Mouse (Mus musculus): Measurements from ENCODE around the gene Hist1h2bn. TPM values are rescaled to one million over a fixed set of nuclear protein-coding genes. Genes with fewer than 3 reads are reported as not detected.
"Not testable (repeated sequence)": the region's sequence is repeated elsewhere in the genome, so short reads cannot be mapped to it uniquely, and the experiment has no call there.

Gene Hist1h2bn
- polyA plus RNA-seq, 1 experiment from 2014 or later, result 2.2 TPM

DNA sequence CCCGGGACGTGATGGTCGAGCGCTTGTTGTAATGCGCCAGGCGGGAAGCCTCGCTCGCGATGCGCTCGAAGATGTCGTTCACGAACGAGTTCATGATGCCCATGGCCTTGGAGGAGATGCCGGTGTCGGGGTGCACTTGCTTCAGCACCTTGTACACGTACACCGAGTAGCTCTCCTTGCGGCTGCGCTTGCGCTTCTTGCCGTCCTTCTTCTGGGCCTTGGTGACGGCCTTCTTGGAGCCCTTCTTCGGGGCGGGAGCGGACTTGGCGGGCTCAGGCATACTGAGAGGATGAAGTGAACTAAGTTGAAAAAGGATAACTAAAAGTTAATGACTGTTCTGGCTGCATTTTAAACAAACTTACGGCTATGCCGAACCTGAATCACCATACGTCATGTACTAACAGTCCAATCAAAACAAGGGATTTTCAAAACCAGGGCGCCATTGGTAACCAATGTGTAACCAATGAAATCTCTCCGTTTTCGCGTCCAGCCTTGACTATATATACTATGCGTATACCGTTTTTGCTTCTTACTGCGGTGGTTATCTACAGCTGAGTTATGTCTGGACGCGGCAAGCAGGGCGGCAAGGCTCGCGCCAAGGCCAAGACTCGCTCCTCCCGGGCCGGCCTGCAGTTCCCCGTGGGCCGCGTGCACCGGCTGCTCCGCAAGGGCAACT lies 37.9 kb upstream of the Hist1h2bn start, which contains the start of the genes Hist1h2bl and Hist1h2ai:
Gene Hist1h2bl, minus strand, starts transcription at position 280 of the 676 bp plus-strand sequence.
Gene Hist1h2ai, plus strand, starts transcription at position 559 of the 676 bp plus-strand sequence.
- under 1% methylated on average over 23 of the region's 50 CpGs for WGBS
- not testable (repeated sequence) for H3K27me3 ChIP-seq (ENCODE audit: control insufficient read depth, insufficient read depth, low read length); H3K36me3 ChIP-seq (ENCODE audit: control insufficient read depth, insufficient read depth, low read length); H3K9me3 ChIP-seq (ENCODE audit: control insufficient read depth, low read length); H3K4me1 ChIP-seq (replicated peaks; ENCODE audit: control insufficient read depth, insufficient read depth, low read length)
- H3K4me3 ChIP-seq (ENCODE audit: low read depth, low read length), result peak within 1 kb of the TSS; percentile 47
- H3K9ac ChIP-seq (ENCODE audit: low read depth, low read length), result peak within 1 kb of the TSS; percentile 77
- peak within 1 kb of the TSS; percentile 93 for H3K27ac ChIP-seq (ENCODE audit: low read depth, low read length)
- DNase-seq (ENCODE audit: low spot score) (peak; percentile 86), ATAC-seq (ENCODE audit: low FRiP score) (peak; percentile 95)
- peak within 1 kb of the TSS; percentile 87 for H3K4me2 ChIP-seq (replicated peaks; ENCODE audit: low read depth, low read length)

DNA sequence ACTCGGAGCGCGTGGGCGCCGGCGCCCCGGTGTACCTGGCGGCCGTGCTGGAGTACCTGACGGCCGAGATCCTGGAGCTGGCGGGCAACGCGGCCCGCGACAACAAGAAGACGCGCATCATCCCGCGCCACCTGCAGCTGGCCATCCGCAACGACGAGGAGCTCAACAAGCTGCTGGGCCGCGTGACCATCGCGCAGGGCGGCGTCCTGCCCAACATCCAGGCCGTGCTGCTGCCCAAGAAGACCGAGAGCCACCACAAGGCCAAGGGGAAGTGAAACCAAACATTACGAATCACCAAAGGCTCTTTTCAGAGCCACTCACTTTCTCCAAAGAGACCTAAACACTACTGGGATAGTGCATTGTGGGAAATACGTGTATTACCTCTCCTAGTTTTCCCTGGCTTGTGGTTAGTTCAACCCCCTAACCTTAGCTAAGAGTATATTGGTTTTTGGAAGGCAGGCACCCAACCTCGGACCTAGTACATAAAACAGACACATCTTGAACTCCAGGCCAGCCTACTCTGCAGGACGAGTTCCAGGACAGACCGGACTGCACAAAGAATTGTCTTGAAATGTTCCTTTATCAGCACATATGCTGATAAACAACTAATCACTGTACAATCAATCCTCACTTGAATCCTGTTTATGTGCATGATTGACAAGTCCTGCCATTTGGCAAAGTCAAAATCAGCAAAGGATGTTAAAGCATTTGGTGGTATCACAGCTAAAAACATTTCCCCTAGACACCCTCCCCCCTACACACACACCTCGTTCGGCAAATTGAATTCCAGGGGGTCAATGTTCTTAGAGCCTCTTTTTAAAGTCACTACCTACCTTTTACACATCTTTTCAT lies 37.2 kb upstream of the Hist1h2bn start:
- Histone ChIP-seq H3K27ac (ENCODE audit: low read depth, low read length) (peak overlapping the region; percentile 93), H3K9ac (ENCODE audit: low read depth, low read length) (peak overlapping the region; percentile 77), H3K4me3 (ENCODE audit: low read depth, low read length) (peak overlapping the region; percentile 47), H3K4me2 (replicated peaks; ENCODE audit: low read depth, low read length) (peak overlapping the region; percentile 87)
- H3K9me3 ChIP-seq (ENCODE audit: control insufficient read depth, low read length); H3K36me3 ChIP-seq (ENCODE audit: control insufficient read depth, insufficient read depth, low read length); H3K27me3 ChIP-seq (ENCODE audit: control insufficient read depth, insufficient read depth, low read length); H3K4me1 ChIP-seq (replicated peaks; ENCODE audit: control insufficient read depth, insufficient read depth, low read length): not testable (repeated sequence)
- 1% methylated on average over 9 of the region's 38 CpGs for WGBS
- ATAC-seq (ENCODE audit: low FRiP score) (peak; percentile 31), DNase-seq (ENCODE audit: low spot score) (peak; percentile 69)

DNA sequence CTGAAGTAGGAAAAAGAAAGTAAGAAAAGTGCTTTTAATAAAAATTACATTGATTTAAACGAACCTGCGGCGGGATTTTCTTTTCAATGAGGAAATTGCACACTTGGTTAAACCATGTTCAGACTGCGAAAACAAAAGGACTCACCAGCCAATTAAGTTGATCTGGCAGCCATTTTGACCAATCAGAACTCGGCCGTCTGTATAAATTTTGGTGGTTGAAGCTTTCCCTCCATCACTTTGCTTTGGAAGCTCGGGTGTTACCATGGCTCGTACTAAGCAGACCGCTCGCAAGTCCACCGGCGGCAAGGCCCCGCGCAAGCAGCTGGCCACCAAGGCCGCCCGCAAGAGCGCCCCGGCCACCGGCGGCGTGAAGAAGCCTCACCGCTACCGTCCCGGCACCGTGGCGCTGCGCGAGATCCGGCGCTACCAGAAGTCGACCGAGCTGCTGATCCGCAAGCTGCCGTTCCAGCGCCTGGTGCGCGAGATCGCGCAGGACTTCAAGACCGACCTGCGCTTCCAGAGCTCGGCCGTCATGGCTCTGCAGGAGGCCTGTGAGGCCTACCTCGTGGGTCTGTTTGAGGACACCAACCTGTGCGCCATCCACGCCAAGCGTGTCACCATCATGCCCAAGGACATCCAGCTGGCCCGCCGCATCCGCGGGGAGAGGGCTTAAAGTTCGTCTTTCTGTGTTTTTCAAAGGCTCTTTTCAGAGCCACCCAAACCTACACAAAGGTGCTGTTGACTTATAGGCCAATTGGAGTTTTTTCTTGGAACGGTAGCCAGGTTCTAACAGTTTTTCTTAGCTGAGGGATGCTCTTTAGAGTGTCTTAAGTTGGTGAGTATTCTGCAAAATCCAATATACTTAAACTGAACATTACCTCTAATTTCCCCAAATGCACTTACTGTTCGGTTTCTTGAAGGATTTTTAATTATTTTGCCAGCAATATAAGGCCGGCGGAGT lies 36.2 kb upstream of the Hist1h2bn start, which contains the start of gene Hist1h3h:
Gene Hist1h3h, plus strand, starts transcription at position 263 of the 961 bp plus-strand sequence.
- H3K4me1 ChIP-seq (replicated peaks; ENCODE audit: control insufficient read depth, insufficient read depth, low read length); H3K36me3 ChIP-seq (ENCODE audit: control insufficient read depth, insufficient read depth, low read length); H3K9me3 ChIP-seq (ENCODE audit: control insufficient read depth, low read length); H3K27me3 ChIP-seq (ENCODE audit: control insufficient read depth, insufficient read depth, low read length): not testable (repeated sequence)
- peak; percentile 45 for ATAC-seq (ENCODE audit: low FRiP score)
- H3K27ac ChIP-seq (ENCODE audit: low read depth, low read length), result peak within 1 kb of the TSS; percentile 93
- WGBS, result under 1% methylated on average over 26 of the region's 56 CpGs
- H3K4me2 ChIP-seq (replicated peaks; ENCODE audit: low read depth, low read length), result peak within 1 kb of the TSS; percentile 87
- H3K9ac ChIP-seq (ENCODE audit: low read depth, low read length), result peak within 1 kb of the TSS; percentile 79
- peak; percentile 90 for DNase-seq (ENCODE audit: low spot score)
- H3K4me3 ChIP-seq (ENCODE audit: low read depth, low read length), result peak within 1 kb of the TSS; percentile 47

DNA sequence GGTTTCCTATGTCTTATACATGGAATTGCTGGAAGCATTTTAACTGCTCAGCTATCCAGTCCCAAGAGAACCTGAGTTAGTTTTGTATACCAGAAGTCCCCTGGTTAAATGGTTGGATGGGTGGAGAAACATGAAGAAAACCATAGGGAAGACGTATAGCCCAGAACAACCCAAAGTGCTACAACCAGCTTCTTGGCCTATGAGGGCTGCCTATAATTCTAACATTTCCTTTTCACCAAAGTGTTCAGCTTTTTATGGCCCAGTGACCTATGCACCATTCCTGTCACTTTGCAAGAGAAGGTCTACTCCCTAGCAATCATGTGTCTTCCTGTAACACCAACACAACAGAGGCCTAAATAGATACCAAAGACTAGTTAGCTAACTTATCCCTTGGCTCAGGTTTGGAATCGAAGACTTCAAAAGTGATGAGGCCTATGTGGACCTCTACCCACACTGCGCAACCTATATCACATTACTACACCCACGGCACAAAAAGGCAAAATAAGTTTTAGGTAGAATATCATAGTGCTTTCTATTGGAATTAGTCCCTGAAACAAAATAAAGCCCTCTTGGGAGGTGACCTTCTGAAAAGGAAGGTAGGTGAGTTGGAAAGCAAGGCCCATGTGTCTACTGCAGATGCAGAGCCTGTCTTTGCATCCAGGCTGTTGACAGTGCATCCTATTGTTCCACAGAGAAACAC lies 35.4 kb upstream of the Hist1h2bn start:
- peak overlapping the region; percentile 80 for H3K27ac ChIP-seq (ENCODE audit: low read depth, low read length)
- DNase-seq (ENCODE audit: low spot score), result peak; percentile 52

DNA sequence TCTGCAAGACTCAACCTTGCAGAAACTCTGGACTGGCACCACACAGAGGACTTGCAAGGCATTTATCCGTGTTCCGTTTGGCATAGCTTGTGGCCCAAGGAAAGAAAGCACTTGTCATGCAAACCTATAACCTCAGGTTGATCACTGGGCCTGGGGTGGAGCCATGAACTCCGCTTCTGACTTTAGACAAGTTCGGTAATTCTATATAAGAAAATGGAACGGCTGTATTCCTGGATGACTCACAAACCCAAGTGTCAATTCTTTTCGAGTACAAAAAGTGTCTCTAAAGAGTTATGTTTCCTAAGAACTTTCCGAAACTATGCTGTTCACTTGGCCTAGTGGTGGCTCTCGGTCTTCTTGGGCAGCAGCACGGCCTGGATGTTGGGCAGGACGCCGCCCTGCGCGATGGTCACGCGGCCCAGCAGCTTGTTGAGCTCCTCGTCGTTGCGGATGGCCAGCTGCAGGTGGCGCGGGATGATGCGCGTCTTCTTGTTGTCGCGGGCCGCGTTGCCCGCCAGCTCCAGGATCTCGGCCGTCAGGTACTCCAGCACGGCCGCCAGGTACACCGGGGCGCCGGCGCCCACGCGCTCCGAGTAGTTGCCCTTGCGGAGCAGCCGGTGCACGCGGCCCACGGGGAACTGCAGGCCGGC lies 32.7 kb upstream of the Hist1h2bn start:
- not testable (repeated sequence) for H3K9me3 ChIP-seq (ENCODE audit: control insufficient read depth, low read length); H3K27me3 ChIP-seq (ENCODE audit: control insufficient read depth, insufficient read depth, low read length); H3K36me3 ChIP-seq (ENCODE audit: control insufficient read depth, insufficient read depth, low read length); H3K4me1 ChIP-seq (replicated peaks; ENCODE audit: control insufficient read depth, insufficient read depth, low read length)
- Histone ChIP-seq H3K9ac (ENCODE audit: low read depth, low read length) (peak overlapping the region; percentile 42; the same call in 1 of the 2 replicates), H3K4me2 (replicated peaks; ENCODE audit: low read depth, low read length) (peak overlapping the region; percentile 42), H3K4me3 (ENCODE audit: low read depth, low read length) (peak overlapping the region; percentile 35), H3K27ac (ENCODE audit: low read depth, low read length) (peak overlapping the region; percentile 78)
- DNase-seq (ENCODE audit: low spot score) (peak; percentile 57), ATAC-seq (ENCODE audit: low FRiP score) (peak; percentile 26)
- WGBS, result 1% methylated on average over 19 of the region's 44 CpGs

More for the DNA sequence above, 35.4 kb upstream of the Hist1h2bn start:
- 60% methylated on average over 4 of the region's 4 CpGs for WGBS
- no peaks in the 10 kb centered on the region for H3K9me3 ChIP-seq (ENCODE audit: control insufficient read depth, low read length)
- no peak for ATAC-seq (ENCODE audit: low FRiP score)
- H3K36me3 ChIP-seq (ENCODE audit: control insufficient read depth, insufficient read depth, low read length), result no peaks in the 10 kb centered on the region
- H3K9ac ChIP-seq (ENCODE audit: low read depth, low read length), result peak overlapping the region; percentile 79
- H3K27me3 ChIP-seq (ENCODE audit: control insufficient read depth, insufficient read depth, low read length), result no peaks in the 10 kb centered on the region
- H3K4me2 ChIP-seq (replicated peaks; ENCODE audit: low read depth, low read length), result peak overlapping the region; percentile 77
- H3K4me3 ChIP-seq (ENCODE audit: low read depth, low read length), result peak overlapping the region; percentile 47
- H3K4me1 ChIP-seq (replicated peaks; ENCODE audit: control insufficient read depth, insufficient read depth, low read length), result peaks cover 4% of the 10 kb centered on the region; the same call in 1 of the 2 replicates

DNA sequence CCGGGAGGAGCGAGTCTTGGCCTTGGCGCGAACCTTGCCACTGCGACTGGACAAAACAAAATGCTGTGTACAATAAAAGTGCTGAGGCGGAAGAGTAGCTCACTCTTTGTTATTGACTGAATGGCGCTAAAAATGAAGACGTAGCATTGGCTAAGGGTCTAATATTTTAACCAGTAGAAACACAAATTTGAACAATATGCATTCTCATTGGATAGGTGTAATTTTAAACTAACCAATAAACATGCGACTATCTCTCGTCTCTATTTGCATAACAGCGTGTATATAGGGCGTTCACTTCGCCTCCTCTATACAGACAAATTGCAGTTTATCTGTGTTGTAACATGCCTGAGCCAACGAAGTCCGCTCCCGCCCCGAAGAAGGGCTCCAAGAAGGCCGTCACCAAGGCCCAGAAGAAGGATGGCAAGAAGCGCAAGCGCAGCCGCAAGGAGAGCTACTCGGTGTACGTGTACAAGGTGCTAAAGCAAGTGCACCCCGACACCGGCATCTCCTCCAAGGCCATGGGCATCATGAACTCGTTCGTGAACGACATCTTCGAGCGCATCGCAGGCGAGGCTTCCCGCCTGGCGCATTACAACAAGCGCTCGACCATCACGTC lies 32.1 kb upstream of the Hist1h2bn start, which contains the start of gene Hist1h2bm:
Gene Hist1h2bm, plus strand, starts transcription at position 288 of the 616 bp plus-strand sequence.
- peak within 1 kb of the TSS; percentile 44 for H3K4me2 ChIP-seq (replicated peaks; ENCODE audit: low read depth, low read length)
- H3K4me1 ChIP-seq (replicated peaks; ENCODE audit: control insufficient read depth, insufficient read depth, low read length); H3K36me3 ChIP-seq (ENCODE audit: control insufficient read depth, insufficient read depth, low read length); H3K9me3 ChIP-seq (ENCODE audit: control insufficient read depth, low read length); H3K27me3 ChIP-seq (ENCODE audit: control insufficient read depth, insufficient read depth, low read length): not testable (repeated sequence)
- DNase-seq (ENCODE audit: low spot score) (peak; percentile 86), ATAC-seq (ENCODE audit: low FRiP score) (peak; percentile 97)
- H3K9ac ChIP-seq (ENCODE audit: low read depth, low read length), result peak within 1 kb of the TSS; percentile 47; the same call in 1 of the 2 replicates
- WGBS, result under 1% methylated on average over 35 of the region's 37 CpGs
- H3K27ac ChIP-seq (ENCODE audit: low read depth, low read length), result peak within 1 kb of the TSS; percentile 78
- peak within 1 kb of the TSS; percentile 35 for H3K4me3 ChIP-seq (ENCODE audit: low read depth, low read length)

DNA sequence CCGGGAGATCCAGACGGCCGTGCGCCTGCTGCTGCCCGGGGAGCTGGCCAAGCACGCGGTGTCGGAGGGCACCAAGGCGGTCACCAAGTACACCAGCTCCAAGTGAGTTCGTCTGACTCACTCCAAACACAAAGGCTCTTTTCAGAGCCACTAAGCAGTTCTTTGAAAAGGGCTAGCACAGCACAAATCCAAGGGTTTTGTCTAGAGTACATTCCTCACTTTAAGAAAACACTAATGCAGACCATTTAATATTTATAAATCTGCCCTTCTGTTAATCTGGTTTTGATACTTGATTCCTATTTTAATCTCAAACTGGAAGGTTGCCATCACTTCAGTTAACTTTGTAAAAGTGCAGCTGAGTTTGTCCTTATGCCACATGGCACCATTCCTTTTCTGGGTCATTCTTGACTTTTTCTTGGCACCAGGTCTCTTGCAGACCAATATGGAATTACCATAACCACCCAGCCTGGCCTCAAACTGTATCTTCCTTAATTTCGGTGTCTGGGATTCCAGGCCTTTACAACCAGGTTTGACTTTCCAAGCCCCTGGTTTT lies 31.5 kb upstream of the Hist1h2bn start:
- H3K9ac ChIP-seq (ENCODE audit: low read depth, low read length), result peak overlapping the region; percentile 47; the same call in 1 of the 2 replicates
- peak; percentile 59 for DNase-seq (ENCODE audit: low spot score)
- no peaks in the 10 kb centered on the region for H3K27me3 ChIP-seq (ENCODE audit: control insufficient read depth, insufficient read depth, low read length)
- ATAC-seq (ENCODE audit: low FRiP score), result peak; percentile 39
- H3K4me1 ChIP-seq (replicated peaks; ENCODE audit: control insufficient read depth, insufficient read depth, low read length), result peaks cover 4% of the 10 kb centered on the region; the same call in 1 of the 2 replicates
- no peaks in the 10 kb centered on the region for H3K36me3 ChIP-seq (ENCODE audit: control insufficient read depth, insufficient read depth, low read length)
- peak overlapping the region; percentile 24 for H3K4me3 ChIP-seq (ENCODE audit: low read depth, low read length)
- peak overlapping the region; percentile 44 for H3K4me2 ChIP-seq (replicated peaks; ENCODE audit: low read depth, low read length)
- peak overlapping the region; percentile 78 for H3K27ac ChIP-seq (ENCODE audit: low read depth, low read length)
- WGBS, result 4% methylated on average over 11 of the region's 11 CpGs
- no peaks in the 10 kb centered on the region for H3K9me3 ChIP-seq (ENCODE audit: control insufficient read depth, low read length)

All from hindbrain, embryonic 11.5 days (tissue).